Mouse (Mus musculus): ENCODE results near the gene Scand1.

Gene Scand1

DNA sequence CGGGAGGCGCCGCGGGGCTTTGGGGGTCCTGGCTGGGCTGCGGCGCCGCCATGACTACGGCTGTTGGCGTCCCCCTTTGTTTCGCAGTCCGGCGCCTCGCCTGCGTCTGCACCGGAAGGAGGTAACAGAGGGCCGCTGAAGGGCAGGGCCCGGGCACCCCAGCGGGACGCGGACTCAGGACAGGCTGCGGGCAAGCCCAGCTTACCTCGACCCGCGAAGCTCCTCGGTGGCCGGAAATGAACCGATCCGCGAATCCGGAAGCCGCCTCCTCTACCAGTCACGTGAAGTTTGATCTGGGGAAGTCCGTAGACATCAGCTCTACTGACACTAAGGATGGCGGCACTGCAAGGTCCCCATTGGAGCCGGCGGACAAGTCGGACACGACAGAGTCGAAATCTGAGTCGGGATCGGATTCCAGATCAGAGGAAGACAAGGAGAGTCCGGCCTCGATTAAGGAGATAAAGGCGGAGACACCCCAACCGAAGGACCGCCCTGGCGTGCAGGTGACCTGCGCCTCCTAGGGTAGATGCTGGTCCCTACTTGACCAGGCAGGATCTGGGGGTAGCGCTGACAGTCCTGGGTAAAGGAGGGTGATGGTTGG, at the start of gene Scand1, which contains the start of gene Cnbd2:
Scand1 (minus strand) TSS at position 408 of the 601 bp plus-strand sequence.
Cnbd2 (plus strand) TSS at position 3 of the 601 bp plus-strand sequence.
- DNase-seq: peak; percentile 89 to 90

DNA sequence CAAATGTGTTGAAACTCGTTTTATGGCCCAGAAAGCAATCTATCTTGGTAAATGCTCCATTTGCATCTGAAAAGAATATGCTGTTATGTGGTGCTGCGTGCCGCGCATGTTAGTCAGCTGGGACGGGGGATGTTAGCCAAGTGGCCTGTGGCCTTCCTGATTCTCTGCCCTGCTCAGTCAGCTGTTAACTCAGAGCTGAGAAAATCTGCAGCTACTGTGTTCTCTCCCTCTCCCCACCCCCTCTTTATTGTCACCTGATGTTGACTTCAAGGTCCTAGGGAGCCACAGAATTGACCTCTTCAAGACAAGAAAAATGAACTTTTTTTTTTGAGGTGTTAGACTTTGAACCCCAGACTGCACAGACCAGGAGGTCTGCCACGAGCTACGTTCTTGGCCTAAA, 43.5 kb upstream of the Scand1 start:
- peak; percentile 87 to 92 for DNase-seq

DNA sequence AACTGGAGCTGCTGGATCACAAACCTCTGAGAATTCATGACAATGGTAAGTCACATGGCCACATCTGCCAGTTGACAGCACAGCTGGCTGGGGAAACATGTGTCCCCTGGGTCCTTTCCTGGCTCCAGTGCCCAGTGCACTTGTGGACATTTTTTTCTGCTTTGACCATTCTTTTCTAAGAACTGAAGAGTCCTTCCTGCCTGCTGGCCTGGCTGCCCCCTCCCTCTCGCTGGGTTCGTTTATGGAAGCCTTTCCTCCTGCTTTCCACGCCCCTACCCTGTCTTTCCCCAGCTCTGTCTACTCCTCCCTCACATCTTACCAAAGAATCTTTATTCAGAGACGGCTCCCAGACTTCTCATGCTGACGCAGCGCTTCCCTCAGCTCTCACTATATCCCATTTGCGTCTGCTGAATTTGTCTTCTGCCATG, 40.8 kb upstream of the Scand1 start:
- peak; percentile 16 to 35 for DNase-seq

DNA sequence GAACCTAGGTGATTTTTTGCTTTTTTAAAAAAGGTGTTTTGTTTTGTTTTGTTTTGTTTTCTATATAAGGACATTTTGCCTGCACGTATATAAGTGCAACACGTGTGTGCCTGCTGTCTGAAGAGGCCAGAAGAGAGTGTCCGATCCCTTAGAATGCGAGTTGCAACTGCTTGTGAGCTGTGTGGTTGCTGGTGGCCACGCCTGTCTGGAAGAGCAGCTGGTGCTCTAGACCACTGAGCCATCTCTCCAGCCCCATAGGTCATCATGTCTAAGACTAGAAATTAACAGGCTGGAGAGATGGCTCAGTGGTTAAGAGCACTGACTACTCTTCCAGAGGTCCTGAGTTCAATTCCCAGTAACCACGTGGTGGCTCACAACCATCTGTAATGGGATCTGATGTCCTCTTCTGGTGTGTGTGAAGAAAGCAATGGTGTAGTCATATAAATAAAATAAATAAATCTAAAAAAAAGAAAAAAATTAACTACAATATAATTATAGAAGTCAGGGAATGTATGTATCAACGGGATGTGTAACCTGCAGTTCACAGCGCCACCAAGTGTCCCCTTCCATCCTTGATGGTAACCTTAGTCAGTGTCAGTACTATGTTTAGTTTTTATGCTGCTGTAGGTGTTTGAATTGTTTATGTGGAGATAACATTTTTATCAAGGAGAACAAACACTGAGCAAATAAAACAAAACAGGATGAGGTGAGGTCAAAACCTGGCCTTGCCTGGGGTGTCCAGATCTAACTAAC, 40.1 kb upstream of the Scand1 start:
- peak in 1 of 2 experiments; percentile 49 for DNase-seq

DNA sequence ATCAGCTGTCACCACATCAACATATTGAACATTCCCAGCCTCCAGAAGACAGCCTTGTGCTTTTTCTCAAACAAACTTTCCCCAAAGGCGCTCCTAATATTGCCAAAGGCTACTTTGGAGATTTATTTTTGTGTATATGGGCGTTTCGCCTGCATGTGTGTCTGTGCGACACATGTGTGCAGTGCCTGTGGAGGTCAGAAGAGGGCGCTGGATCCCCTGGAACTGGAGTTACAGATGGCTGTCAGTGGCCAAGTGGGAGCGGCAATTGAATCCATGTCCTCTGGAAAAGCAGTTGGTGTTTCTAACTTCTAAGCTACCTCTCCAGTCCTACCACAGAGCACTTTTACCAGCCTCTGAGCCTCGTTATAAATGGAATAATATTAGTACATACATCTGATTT, 38.7 kb upstream of the Scand1 start:
- peak in 1 of 2 experiments; percentile 48 for DNase-seq

DNA sequence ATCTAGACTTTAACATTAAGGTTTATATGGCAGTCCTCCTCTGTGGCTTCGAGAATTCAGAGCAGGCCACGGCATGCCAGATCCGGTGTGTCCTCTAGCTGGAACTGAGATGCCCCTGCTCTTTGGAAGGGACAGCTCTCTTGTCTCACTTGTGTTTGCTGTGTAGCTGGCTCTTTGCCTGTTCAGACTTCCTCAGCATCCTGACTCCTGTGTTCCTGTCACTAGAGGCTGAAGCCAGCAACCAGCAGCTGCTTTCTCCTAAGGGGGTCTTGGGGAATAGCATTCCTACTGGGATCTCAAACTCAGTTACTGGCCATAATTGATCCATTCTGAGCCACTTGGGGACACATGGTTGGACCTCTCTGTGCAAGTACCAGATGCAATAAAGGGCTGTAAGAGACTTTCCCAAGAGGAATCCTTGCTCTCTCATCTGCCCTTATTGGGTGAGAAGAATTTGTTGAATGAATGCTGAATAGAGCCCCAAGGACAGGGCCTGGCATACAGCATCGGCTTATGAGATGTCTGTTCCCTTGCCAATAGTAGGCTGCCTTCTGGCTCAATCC, 36.9 kb upstream of the Scand1 start:
- no peak for DNase-seq

DNA sequence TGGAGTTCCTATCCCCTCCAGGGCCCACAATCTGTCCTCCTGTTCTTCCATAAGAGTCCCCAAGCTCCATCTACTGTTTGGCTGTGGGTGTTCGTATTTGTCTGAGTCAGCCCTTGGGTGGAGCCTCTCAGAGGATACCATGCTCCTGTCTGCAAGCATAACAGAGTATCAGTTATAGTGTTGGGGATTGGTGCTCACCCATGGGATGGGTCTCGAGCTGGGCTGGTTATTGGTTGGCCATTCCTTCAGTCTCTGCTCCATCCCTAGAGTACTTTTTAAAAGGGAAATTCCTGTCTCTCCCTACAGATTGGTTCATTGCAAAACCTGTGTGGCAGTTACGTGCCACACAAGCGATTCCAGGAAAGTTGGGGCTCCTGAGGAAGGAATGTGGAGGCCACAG, 36.3 kb upstream of the Scand1 start:
- DNase-seq: no peak

DNA sequence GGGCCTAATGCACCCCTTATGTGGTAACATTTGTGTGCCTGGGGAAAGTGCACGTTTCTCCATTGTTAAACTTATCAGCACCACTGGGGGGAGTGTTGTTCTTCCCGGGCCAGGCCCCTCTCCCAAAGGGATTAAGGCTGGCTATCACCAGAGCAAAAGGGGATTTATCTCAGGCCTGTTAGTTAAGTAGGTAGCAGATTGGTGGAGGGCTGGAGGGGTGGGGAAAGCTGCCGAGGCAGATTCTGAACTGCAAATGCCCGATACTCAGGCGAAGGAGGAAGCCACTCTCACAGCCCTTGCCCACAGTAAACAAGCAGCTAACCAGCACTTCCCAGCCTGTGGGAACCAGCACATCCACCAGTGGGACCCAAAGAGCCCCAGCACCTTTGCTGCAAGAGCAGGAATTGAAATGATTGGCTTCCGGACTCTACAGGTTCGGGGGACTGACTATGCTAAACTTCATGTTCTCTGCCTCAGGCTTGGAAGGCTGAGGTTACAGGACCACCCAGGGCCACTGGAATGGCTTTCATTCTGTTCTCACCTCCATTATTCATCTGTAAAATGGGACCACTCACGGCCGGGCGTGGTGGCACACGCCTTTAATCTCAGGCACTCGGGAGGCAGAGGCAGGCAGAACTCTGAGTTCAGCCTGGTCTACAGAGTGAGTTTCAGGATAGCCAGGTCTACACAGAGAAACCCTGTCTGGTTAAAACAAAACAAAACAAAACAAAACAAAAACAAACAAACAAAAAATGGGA, 32.5 kb upstream of the Scand1 start:
- peak; percentile 38 to 54 for DNase-seq

DNA sequence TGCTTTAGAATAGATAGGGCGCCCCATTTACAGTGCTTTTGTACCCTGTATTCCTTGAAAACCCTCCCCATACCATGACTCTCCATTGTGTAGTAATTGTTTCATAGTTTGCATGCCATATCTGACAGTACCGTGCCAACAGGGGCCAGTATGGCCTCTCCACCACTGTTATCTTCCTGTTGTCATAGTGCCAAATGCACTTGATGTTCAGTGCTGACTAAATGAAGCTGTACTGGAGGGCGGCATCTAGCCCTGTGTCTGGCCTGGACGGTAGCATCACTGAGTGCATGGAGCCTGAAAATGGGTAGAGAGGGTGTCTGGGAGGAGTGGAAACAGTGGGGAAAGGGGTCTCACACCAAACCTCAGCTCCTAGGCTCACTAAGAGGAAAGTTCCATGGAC, 27.6 kb upstream of the Scand1 start:
- DNase-seq: no peak

DNA sequence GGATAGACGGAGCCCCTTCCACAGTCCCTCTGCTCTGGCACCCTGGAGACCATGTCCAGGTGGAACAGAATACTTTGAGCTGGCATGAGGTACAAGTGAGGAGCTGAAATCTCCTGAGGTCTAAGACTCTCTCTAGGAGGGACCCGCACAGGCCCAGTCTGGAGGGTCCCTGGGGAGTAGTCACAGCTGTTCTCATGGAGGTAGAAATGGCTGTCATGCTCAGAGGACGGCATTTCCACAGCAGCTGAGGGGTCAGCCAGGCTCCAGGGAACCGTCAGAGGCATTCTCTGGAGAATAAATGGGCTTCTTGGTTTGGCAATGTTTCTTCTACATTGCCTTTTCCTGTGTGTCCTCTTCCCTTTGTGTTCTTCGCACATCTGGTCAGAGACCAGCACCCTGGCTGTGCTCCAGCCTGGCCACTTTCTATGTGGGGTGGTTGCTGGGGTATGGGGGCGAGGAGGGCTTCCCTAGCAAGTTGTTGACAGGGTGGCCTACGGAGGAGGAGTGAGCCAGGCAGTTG, 19.0 kb upstream of the Scand1 start:
- DNase-seq: no peak

DNA sequence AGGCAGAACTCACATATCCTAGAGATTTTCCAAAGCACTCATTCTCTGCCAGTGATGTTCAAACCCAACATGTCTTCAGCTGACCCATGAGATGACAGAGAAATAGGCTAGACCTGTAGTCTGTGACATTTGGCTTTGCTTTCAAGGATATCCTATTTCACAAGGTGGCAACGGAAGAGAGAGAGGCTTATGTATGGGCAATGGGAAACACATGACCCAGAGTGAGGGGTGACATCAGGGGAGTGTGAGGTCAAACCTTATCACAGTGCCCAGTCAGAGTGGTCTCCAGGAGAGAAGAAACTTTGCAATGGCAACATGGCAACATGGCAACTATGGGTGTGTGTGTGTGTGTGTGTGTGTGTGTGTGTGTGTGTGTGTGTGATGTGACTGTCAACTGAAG, 18.2 kb upstream of the Scand1 start:
- no peak for DNase-seq

DNA sequence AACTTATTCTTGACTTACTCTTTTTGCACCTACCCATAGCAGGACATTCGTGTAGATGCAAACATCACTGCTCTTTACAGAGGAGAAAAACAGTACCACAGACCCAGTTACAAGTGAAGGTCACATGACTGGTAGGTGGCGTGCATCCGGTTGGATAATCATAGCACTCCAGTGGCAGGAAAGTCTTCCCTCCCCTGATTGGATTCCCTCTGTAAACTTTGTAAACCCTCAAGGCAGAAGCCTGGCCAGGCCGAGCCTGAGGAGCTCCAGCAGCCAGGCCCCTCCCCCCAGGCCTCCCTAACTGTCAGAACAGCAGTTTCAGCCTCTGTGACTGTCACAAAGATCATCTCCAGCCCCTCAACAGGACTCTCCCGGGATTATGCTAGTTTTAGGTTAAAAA, 12.2 kb upstream of the Scand1 start:
- peak; percentile 37 to 65 for DNase-seq

DNA sequence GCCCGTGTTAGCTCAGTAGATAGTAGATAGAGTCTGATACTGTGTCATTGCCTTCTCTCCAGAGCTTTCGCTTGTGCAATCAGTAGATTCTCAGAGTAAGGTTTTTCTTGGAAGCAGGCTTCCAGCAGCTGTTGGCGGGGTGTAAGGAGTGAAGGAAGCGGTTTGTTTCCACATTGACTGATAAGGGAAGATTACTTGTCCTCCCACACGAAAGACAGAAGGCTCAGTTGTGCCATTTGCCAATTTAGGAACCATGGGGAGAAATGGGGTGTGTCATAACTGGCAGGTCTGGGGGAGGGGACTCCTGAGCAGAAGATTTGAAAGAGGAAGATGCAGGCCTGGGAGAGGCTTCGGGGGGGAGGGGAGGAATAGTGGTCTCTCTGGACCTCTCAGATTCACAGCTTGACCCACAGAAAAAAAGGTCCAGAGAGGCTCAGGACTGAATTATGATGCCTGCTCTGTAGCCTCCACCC, 11.6 kb upstream of the Scand1 start:
- DNase-seq: peak; percentile 23 to 33

DNA sequence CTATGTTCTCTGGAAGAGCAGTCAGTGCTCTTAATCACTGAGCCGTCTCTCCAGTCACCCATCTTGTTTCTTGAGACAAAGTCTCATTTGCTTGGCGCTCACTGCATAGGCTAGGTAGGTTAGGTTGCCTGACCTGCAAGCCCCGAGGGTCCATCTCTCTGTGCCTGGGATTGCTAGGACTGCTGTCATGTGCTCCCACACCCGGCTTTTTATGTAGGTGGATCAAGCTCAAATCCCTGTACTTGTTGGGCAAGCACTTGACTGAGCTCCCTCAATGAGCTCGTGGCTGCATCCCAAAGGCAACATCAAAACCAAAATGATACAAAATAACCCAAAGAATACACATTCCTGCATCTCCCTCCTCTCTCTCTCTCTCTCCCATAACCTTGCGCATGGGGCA, 9.0 kb upstream of the Scand1 start:
- no peak for DNase-seq

DNA sequence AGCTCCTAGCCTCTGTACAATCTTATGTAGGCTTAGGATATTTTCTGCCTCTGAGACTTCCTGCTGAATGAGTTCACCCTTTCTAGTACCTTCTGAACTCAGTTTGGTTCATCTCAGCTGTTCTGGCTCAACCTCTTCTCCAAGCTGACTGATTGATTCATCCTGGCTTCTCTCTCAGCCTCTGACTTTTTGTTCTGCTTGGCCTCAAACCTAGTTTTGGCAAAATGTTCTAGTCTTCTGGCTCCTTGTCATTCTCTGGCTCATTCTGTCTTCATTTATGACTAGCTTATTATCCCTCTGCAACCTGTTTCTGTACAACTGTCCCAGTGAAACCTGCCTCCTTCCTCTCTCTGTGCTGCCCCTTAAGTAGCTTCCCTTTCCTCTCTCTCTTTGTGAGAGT, 6.0 kb upstream of the Scand1 start:
- no peak for DNase-seq

DNA sequence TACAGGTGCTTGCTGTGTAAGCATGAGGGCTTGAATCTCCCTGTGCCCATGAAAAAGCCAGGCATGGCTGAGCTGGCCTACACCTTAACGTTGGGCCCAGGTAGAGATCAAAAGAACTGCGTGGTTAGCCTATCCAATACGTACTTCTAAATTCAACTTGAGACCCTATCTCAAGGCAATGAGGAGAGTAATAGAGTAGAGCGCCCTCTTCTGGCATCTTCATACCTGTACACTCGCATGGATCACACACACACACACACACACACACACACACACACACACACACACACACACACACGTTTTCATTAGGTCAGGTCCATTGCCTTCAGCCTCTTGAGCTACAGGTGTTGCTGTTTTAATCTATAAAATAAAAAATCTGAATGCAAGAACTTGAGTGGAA, 2.3 kb upstream of the Scand1 start:
- no peak for DNase-seq

DNA sequence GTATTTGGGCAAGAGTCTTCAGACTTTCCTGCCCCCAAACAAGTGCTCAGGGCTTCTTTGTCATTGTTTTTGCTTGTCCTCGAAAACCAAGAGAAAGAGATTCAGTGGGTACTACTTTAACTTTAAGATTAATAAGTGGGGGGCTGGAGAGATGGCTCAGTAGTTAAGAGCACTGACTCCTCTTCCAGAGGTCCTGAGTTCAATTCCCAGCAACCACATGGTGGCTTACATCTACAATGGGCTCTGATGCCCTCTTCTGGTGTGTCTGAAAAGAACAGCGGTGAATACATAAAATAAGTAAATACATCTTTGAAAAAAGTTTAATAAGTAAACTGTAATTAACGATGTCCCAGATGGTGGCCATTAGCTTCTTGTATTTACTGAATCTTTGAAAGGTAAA, 649 bp upstream of the Scand1 start:
- no peak for DNase-seq

DNA sequence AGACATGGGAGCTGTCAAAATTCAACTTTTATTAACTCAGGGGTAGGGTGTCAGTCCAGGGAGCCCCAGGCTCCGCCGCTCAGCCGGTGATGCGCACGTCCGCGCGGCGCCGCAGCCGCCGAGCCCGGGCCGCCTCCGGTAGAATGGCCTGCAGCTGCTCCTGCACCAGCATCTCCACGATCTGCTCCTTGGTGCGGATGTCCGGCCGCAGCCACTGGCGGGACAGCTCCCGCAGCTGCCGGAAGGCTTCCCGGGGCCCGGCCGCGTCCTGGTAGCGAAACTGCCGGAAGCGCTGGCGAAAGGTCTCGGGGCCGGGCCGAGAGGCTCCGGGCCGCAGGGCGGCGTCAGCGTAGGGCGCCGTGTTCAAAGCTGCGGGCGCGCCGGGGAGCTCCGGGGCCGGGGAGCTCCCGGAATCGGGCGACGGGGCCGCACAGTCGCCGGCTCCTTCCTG, 638 bp downstream of the Scand1 start:
- DNase-seq: peak; percentile 70 to 85

DNA sequence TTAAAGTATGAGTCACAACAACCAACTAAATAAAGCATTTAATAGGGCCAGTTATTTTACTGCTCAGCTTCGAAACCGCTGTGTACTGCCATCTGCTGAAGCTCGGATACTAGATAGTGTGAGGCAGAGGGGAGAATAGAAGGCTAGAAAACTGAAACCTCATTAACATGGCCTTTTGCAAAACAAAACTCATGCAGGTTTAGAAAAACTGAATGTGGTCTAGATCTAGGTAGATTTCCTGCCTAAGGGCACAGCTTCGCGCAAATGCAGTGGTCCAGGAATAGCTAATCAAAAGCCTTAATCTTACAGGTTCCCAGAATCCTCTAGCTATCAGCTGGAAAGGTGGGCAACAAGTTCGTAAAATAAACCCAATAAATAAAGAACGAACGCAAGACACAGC, 1.1 kb downstream of the Scand1 start:
- no peak for DNase-seq

DNA sequence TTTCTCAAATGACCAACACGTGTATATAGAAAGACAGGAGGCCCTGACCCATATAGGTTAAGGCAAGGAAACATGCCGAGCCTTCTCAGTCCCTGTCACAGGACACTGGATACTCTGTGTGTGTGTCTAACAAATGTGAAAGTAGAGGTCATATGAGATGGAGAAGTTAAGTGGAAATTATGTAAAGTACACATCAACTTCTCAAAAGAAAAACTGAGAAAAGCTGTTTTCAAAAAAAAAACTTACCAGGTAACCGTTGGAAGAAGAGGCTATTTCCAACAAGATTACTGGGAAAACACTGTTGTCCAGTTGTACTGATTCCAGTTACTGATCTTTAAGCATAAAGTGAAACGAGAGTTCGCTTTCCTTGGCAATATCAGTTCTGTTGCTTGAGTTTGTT, 1.6 kb downstream of the Scand1 start:
- no peak for DNase-seq

DNA sequence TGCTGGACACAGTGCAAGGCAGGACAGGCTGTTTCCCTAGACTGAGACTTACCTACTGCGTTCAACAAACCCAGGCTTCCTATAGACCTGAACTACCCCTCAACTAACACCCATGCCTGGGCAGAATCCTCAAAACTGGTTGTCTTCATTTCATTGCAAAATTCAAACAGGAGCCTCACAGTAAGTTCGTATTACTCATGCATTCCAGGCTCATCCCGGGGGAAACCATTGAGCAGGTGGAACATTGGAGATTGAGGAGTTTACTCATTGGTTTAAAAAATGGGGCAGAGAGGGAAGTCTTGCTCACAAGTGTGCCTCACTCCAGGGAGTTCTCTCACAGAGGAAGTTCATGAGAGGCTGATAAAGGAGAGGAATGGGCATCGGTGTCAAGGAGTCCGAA, 2.0 kb downstream of the Scand1 start:
- DNase-seq: no peak

DNA sequence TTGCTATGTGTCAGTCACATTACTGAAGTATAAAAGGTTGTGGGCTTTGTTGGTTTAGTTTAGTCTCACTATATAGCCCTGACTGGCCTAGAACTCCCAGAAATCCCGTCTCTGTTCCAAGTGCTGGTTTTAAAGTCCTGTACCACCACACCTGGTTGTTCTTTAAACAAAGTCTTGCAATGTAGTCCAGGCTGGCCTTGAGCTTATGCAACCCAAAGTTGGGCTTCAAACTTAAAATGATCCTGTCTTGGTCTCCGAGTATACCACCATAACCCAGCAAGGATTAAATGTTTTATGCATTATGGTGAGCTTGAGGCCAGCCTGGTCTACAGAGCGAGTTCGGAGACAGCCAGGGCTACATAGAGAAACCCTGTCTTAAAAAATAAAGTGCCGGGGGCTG, 2.6 kb downstream of the Scand1 start:
- no peak for DNase-seq

DNA sequence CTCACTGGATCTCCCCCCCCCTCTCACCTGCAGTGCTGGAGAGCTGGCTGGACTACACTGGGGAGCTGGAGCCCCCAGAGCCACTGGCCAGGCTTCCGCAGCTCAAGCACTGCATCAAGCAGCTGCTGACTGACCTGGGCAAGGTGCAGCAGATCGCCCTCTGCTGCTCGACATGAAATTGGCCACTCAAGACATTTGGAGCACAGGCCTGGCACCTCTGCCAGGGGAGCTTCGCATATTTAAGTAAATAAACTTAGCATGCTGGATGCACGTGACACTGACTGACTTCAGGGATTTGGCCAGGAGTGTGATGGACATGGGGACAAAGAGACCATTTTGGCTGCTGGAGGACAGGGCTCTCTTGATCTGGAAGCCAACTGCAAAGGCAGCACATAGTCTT, 5.2 kb downstream of the Scand1 start:
- peak; percentile 60 to 74 for DNase-seq

All from kidney, postnatal 36 days (tissue).